Mouse (Mus musculus): Measurements from ENCODE around the gene Rnaseh2b. TPM values are rescaled to one million over a fixed set of nuclear protein-coding genes. Genes with fewer than 3 reads are reported as not detected.
A peak's percentile ranks its signal among the peaks of the same experiment; 100 is the strongest.

Rnaseh2b gene
- polyA plus RNA-seq, 1 experiment from 2014 or later: 46.3 TPM

GRCm38 (mm10) chr14:62374001-62374400, 81.6 kb downstream of the Rnaseh2b start:
- no peaks in the 10 kb centered on the region for H3K27me3 ChIP-seq
- H3K36me3 ChIP-seq: peaks cover 3% of the 10 kb centered on the region; the same call in 1 of the 2 replicates
- no peak overlapping the region for H3K4me3 ChIP-seq
- no peaks in the 10 kb centered on the region for H3K9me3 ChIP-seq
- peaks cover 23% of the 10 kb centered on the region for H3K4me1 ChIP-seq
- no peak overlapping the region for H3K9ac ChIP-seq
- no peak for ATAC-seq (ENCODE audit: insufficient number of reproducible peaks, low FRiP score, low TSS enrichment, low read depth)
- 67% methylated on average over 10 of the region's 10 CpGs for WGBS
- H3K4me2 ChIP-seq: no peak overlapping the region
- no peak overlapping the region for H3K27ac ChIP-seq

GRCm38 (mm10) chr14:62375694-62376093, 83.3 kb downstream of the Rnaseh2b start:
- Histone ChIP-seq H3K27me3 (no peaks in the 10 kb centered on the region), H3K9me3 (no peaks in the 10 kb centered on the region), H3K4me1 (peaks cover 17% of the 10 kb centered on the region), H3K27ac (peak overlapping the region; percentile 55), H3K9ac (no peak overlapping the region), H3K4me3 (no peak overlapping the region), H3K36me3 (peaks cover 3% of the 10 kb centered on the region; the same call in 1 of the 2 replicates), H3K4me2 (no peak overlapping the region)
- 0 out of 2 replicates have a peak, but pooled peaks have one; percentile 78 for ATAC-seq (ENCODE audit: insufficient number of reproducible peaks, low FRiP score, low TSS enrichment, low read depth)

GRCm38 (mm10) chr14:62376115-62376514, 83.7 kb downstream of the Rnaseh2b start:
- Histone ChIP-seq H3K4me2 (no peak overlapping the region), H3K27ac (peak overlapping the region; percentile 55), H3K36me3 (peaks cover 3% of the 10 kb centered on the region; the same call in 1 of the 2 replicates), H3K4me1 (peaks cover 15% of the 10 kb centered on the region), H3K9ac (no peak overlapping the region), H3K4me3 (no peak overlapping the region), H3K9me3 (no peaks in the 10 kb centered on the region), H3K27me3 (no peaks in the 10 kb centered on the region)
- WGBS: 60% methylated on average over 2 of the region's 2 CpGs
- ATAC-seq (ENCODE audit: insufficient number of reproducible peaks, low FRiP score, low TSS enrichment, low read depth): no peak

GRCm38 (mm10) chr14:62379391-62379790, 87.0 kb downstream of the Rnaseh2b start:
- H3K9ac ChIP-seq: no peak overlapping the region
- no peak overlapping the region for H3K4me2 ChIP-seq
- H3K36me3 ChIP-seq: no peaks in the 10 kb centered on the region; the same call in 1 of the 2 replicates
- H3K27me3 ChIP-seq: no peaks in the 10 kb centered on the region
- no peak overlapping the region for H3K27ac ChIP-seq
- H3K9me3 ChIP-seq: no peaks in the 10 kb centered on the region
- no peak for ATAC-seq (ENCODE audit: insufficient number of reproducible peaks, low FRiP score, low TSS enrichment, low read depth)
- 92% methylated on average over 2 of the region's 2 CpGs for WGBS
- H3K4me1 ChIP-seq: peaks cover 10% of the 10 kb centered on the region
- no peak overlapping the region for H3K4me3 ChIP-seq

- ATAC-seq (ENCODE audit: insufficient number of reproducible peaks, low FRiP score, low TSS enrichment, low read depth): no peak
- Histone ChIP-seq H3K27ac (no peak overlapping the region), H3K9me3 (no peaks in the 10 kb centered on the region), H3K27me3 (no peaks in the 10 kb centered on the region), H3K4me1 (peaks cover 6% of the 10 kb centered on the region; the same call in 1 of the 2 replicates), H3K4me3 (no peak overlapping the region), H3K4me2 (no peak overlapping the region), H3K9ac (no peak overlapping the region), H3K36me3 (no peaks in the 10 kb centered on the region; the same call in 1 of the 2 replicates)
- 88% methylated on average over 6 of the region's 6 CpGs for WGBS
Measured at GRCm38 (mm10) chr14:62380606-62381005, 88.2 kb downstream of the Rnaseh2b start.

GRCm38 (mm10) chr14:62383109-62383508, 90.7 kb downstream of the Rnaseh2b start:
- Histone ChIP-seq H3K4me3 (no peak overlapping the region), H3K9ac (no peak overlapping the region), H3K27ac (no peak overlapping the region), H3K9me3 (no peaks in the 10 kb centered on the region), H3K4me1 (no peaks in the 10 kb centered on the region), H3K36me3 (no peaks in the 10 kb centered on the region; the same call in 1 of the 2 replicates), H3K27me3 (no peaks in the 10 kb centered on the region), H3K4me2 (no peak overlapping the region)
- WGBS: 83% methylated on average over 3 of the region's 3 CpGs
- no peak for ATAC-seq (ENCODE audit: insufficient number of reproducible peaks, low FRiP score, low TSS enrichment, low read depth)

GRCm38 (mm10) chr14:62383786-62384299, 91.5 kb downstream of the Rnaseh2b start:
- Histone ChIP-seq H3K9me3 (no peaks in the 10 kb centered on the region), H3K36me3 (no peaks in the 10 kb centered on the region), H3K9ac (no peak overlapping the region), H3K4me1 (no peaks in the 10 kb centered on the region), H3K4me3 (no peak overlapping the region), H3K27ac (no peak overlapping the region), H3K4me2 (no peak overlapping the region), H3K27me3 (no peaks in the 10 kb centered on the region)
- WGBS: 84% methylated on average over 3 of the region's 3 CpGs
- ATAC-seq (ENCODE audit: insufficient number of reproducible peaks, low FRiP score, low TSS enrichment, low read depth): no peak

GRCm38 (mm10) chr14:62389064-62389728, 96.8 kb downstream of the Rnaseh2b start:
- Histone ChIP-seq H3K4me3 (no peak overlapping the region), H3K27me3 (no peaks in the 10 kb centered on the region), H3K9me3 (no peaks in the 10 kb centered on the region), H3K4me2 (no peak overlapping the region), H3K4me1 (peaks cover 16% of the 10 kb centered on the region), H3K9ac (no peak overlapping the region), H3K27ac (peak overlapping the region; percentile 48; the same call in 1 of the 2 replicates), H3K36me3 (no peaks in the 10 kb centered on the region)
- WGBS: 62% methylated on average over 6 of the region's 6 CpGs
- ATAC-seq (ENCODE audit: insufficient number of reproducible peaks, low FRiP score, low TSS enrichment, low read depth): peak; percentile 50; the same call in 1 of the 2 replicates

GRCm38 (mm10) chr14:62389729-62390536, 97.5 kb downstream of the Rnaseh2b start:
- no peak overlapping the region for H3K4me2 ChIP-seq
- whole genome bisulfite sequencing: 62% methylated on average over 9 of the region's 9 CpGs
- H3K27ac ChIP-seq: no peak overlapping the region; the same call in 1 of the 2 replicates
- no peak overlapping the region for H3K9ac ChIP-seq
- no peaks in the 10 kb centered on the region for H3K27me3 ChIP-seq
- no peak overlapping the region for H3K4me3 ChIP-seq
- peak; percentile 69; the same call in 1 of the 2 replicates for ATAC-seq (ENCODE audit: insufficient number of reproducible peaks, low FRiP score, low TSS enrichment, low read depth)
- no peaks in the 10 kb centered on the region for H3K9me3 ChIP-seq
- H3K36me3 ChIP-seq: no peaks in the 10 kb centered on the region
- peaks cover 16% of the 10 kb centered on the region for H3K4me1 ChIP-seq

- no peak overlapping the region for H3K9ac ChIP-seq
- no peak for ATAC-seq (ENCODE audit: insufficient number of reproducible peaks, low FRiP score, low TSS enrichment, low read depth)
Measured at GRCm38 (mm10) chr14:62392754-62393153, 100.4 kb downstream of the Rnaseh2b start.

GRCm38 (mm10) chr14:62395346-62395745, 103.0 kb downstream of the Rnaseh2b start:
- ATAC-seq (ENCODE audit: insufficient number of reproducible peaks, low FRiP score, low TSS enrichment, low read depth): no peak
- H3K27ac ChIP-seq: no peak overlapping the region
- WGBS: 89% methylated on average over 2 of the region's 2 CpGs
- H3K4me2 ChIP-seq: no peak overlapping the region
- H3K9me3 ChIP-seq: no peaks in the 10 kb centered on the region
- H3K27me3 ChIP-seq: no peaks in the 10 kb centered on the region
- no peak overlapping the region for H3K4me3 ChIP-seq
- peaks cover 13% of the 10 kb centered on the region for H3K4me1 ChIP-seq
- no peaks in the 10 kb centered on the region for H3K36me3 ChIP-seq
- no peak overlapping the region for H3K9ac ChIP-seq

More at GRCm38 (mm10) chr14:62392754-62393153, 100.4 kb downstream of the Rnaseh2b start:
- H3K27ac ChIP-seq: no peak overlapping the region
- H3K9me3 ChIP-seq: no peaks in the 10 kb centered on the region
- H3K27me3 ChIP-seq: no peaks in the 10 kb centered on the region
- WGBS: 59% methylated on average over 4 of the region's 4 CpGs
- H3K4me2 ChIP-seq: no peak overlapping the region
- H3K4me3 ChIP-seq: no peak overlapping the region
- no peaks in the 10 kb centered on the region for H3K36me3 ChIP-seq
- peaks cover 18% of the 10 kb centered on the region for H3K4me1 ChIP-seq

All from limb, embryonic 15.5 days (tissue).